Mouse (Mus musculus) heart, adult 9 months (tissue): ENCODE results near the gene Bhlhe23.

Experiments used
- DNase-seq, 2 experiments: peaks; one replicate each; pipeline ENCODE4 v3.0.0; 2022; ENCODE audit warnings: low spot score in 2 of 2

Gene Bhlhe23

DNA sequence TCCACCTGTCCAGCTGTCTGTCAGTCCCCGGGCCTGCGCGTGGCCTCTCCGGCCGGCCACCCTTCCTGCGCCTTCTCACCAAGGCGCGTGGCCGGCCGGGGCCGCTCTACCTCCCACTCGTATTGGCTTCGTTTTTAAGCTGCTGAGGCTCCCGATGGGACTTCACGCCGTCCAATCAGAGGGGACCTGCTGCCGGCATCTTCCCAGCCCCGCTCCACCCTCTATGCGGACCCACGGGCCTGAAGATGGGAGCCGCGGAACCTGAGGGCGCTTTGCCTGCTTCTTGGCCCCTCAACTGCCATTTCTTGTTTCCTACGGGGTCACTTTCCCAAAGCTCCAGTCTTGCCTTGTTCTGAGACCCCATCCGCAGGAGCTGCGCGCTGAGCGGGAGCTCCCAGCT, at the start of gene Bhlhe23:
Bhlhe23 (minus strand) TSS at position 108 of the 400 bp plus-strand sequence.
- no peak for DNase-seq

DNA sequence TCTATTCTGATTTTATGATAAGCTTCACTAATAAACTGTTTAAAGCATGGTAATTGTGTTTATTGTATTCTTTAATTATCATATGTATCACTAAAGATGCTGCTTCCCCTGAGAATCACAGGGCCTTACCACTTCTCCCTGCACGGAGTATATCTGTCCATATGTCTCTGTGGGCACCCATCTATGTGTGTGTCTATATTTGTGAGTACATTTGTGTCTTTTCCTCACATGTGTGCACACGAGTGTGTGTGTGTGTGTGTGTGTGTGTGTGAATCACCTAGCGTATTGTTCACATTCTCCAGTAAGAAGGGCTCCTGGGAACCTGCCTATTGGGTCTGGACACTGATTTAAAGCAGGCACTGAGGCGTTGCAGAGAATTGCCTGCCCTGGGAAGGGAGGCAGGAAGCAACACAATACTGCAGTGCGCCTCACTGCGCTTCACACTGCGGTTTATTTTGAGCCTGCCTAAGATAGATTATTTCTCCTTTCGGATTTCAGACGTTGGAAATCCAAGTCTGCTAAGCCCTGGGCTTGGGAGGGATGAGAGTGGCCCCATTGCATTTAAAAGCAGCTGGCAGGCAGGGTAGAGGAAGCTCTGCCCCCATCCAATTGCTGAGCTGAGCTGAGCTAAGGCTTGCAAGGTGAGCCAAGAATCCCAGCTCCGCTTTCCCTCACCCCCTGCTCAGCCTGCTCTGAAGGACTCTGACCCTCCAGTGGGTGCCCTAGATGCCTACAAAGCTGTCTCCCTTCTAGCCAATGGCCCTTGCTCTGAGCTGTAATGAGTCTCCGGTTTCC, 48.6 kb upstream of the Bhlhe23 start:
- DNase-seq, result no peak

DNA sequence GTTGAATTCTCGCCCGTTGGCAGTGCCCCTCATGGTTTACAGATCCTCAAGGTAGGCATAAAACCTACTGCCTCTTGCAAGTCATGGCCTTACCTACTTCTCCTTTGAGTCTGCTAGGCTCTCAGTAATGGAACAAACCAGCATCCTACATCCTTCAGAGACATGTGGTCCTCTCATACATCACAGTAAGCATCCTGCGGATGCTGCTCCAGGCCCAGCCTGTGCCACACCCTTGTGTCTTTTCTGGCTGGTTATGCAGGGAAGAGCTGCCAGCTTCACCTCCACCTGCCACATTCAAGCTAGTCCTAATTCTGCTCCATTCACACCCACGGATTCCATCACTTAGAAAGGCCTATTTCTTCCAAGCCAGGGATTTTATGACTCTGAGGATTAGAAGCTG, 48.0 kb upstream of the Bhlhe23 start:
- DNase-seq, result no peak

DNA sequence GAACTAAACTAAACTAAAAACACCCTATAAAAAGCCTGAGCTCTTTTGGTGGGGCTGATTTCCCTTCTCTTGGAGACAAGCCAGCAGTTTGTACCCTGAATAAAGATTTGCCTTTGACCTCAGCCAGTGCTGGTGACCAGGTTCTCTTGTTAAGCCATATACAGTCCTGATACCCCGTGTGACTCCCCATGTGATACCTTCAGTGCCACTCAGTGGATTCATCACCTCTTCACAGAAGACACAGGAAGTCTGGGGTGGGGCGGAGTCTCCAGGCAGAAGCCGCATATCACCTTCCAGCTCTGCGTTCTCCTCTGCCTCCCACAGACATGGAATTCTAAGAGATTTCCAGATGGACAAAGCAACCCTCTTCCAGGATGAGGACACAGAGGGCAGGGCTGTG, 47.4 kb upstream of the Bhlhe23 start:
- DNase-seq, result no peak

DNA sequence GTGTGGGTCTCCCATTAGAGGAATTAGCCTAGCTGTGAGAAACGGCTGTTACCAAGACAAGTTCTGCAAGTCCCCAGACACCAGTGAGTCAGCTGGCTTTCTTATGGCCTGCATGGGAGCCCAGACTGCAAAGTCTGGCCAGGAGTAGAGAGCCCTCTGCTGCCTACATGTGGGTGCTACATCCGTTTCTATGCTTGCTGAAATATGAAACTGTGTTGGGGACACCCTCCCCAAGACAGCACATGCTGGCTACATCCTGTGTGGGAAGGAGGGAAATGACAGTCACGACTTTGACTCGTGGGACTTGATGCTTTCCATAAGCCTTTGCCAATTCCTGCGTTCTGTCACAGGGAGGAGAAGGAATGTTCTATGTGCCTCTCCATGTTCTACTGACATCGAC, 45.8 kb upstream of the Bhlhe23 start:
- DNase-seq, result peak; percentile 38 to 41

DNA sequence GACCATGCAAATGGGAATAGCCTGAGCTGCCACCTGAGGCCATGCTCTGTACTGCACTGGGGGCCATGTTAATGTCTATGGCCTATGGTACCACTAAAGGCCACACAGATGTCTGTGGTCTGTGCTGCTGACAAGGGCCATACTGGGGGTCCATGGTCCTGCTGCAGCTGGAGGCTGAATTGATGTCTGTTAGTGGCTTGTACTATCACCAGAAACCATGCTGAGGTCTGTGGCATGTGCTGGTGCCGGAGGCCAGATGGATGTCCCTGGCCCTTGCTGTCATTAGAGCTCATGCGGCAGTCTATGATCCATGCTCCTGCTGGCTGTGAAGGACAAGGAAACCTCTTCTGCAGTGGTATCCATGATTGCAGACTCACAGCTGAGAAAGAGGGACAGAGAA, 42.8 kb upstream of the Bhlhe23 start:
- no peak for DNase-seq

DNA sequence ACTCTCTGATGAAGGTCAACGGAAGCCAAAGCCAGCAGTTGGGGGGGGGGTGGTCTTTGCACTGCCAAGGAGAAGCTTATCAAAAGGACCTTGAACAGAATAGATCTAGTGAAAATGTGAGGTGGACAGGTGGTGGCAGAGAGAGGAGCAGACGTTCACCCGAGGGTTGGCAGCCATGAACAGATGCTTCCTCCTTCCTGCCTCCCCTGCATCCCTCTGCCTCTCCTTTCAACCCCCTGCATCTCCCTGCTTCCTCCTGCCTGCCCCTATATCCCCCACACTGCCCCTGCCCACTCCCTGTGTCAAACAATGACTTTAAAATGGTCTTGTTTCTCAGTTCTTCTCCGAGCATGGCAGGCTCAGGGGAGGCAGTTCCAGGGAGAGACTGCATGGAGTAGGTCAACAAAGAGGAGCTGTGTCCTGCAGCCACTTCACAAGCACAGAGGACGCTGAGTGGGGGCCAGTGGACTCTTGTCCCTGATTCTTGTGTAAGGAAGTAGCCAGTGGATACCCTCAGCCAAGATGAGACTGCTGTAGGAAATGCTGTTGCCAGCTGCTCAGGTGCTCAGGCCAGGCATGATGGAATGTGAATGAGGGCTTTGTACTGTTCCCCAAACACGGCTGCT, 39.9 kb upstream of the Bhlhe23 start:
- no peak for DNase-seq

DNA sequence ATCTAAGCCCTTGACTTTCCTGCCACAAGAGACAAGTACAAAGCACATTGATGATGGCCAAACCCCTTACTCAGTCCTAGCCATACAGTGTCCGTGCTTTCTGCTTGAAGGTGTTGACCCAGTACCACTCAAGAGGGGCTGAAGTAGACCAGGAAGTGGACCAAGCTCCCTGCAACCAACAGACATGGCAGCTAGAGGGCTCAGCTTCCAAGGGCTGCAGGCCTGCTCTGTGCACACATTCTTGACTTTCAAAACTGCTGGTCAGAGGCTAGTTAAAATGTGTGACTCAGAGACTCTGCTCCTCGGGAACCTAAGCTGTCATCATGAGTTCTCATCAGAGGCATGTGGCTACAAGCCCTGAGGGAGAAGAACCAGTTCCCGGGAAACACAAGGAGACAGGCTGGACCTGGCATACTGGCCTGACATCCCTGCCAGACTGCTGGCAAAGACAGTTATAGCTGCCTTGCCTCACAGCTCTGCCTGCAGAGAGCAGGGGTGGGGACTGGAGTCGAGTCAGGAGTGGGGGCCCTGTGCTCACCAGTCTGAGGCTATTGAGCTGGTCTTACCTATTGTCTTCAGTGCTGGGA, 37.4 kb upstream of the Bhlhe23 start:
- DNase-seq, result peak; percentile 3 to 13

DNA sequence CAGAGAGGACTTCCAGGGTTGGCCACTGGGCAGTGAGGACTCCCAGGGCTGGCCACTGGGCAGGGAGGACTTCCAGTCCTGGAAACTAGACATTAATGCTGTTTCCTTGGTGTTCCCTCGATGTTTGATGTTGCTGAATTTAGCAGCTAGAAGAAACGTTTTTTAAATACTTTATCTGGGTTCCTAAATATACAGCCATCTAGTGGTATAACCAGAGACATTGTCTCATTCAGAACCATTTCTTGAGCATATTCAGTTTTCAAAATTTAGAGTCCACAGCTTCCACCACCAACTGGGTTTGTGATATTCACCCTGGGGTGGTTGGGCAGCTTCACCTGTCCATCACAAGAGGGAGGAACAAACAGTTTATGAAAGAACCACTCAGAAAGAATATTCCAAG, 34.3 kb upstream of the Bhlhe23 start:
- DNase-seq, result no peak

DNA sequence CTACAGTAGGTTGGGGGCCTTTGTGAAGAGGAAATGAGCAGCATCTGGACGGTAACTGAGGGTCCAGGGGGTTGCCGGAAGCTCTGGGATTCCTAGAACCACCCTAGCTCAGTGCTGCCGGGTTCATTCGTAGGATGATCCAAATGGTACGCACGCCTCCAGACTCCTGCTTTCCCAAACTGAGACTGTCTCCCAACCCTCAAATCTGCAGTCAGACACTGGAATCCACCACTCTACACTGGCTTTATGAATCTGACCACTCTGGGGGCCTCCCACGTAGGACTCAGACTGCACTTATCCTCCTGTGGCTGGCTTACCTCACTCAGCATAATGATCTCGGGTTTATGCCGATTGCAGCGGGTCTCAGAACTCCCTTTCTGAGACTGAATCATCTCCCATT, 32.8 kb upstream of the Bhlhe23 start:
- no peak for DNase-seq

DNA sequence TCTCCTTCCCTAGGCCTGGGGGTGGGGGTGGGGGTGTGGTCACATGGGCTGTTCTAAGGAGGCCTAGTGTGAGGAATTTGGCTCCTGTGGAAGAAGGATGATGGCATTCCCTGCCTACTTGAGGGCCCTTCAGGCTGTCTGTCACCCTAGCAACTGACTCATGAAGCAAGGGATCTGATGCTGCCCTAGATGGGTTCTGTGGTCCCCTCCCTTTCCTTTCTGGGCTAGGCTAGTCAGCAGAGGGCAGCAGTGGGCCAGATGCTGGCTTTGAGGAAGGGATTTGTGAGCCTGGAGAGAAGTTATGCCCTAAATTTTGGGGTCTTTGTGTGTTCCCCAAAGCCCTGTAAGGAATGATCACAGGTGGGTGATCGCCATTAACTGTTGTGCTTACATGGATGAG, 29.3 kb upstream of the Bhlhe23 start:
- DNase-seq, result no peak

DNA sequence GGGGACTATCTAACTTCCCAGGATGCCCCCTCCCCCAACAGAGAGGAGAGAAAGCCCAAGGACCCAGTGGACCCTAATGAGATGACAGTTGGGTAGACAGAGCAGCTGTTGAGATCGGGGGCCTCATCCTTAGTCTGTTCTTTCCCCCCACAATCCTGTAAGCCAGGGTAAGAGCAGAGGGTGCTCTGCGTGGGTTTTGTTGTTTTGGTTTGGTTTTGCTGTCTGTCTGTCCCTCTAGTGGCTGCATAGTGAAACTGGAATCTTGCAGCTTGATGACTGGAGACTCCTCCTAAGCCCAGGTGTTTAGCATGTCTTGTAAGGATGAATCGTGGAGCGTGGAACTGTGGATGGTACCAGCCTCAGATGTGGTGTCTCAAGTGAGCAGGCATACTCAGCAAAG, 19.3 kb upstream of the Bhlhe23 start:
- DNase-seq, result no peak

DNA sequence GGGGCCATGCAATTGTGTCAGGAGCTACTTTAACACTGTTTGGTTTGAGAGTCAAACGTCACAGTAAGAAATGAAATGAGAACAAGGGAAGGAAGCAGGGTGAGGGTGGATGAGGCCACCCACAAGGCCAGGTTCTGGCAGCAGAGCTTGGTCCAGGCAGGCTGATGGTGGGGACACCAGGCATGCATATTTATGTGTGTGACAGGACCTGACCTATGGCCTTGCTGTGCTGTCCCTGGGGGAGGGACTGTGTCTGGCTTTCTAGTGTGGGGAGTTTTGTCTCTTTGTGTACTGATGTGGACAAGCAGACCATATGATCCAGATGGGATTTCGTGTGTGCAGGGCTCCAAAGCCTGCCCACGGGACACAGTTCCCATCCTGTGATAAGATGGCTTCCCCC, 18.9 kb upstream of the Bhlhe23 start:
- DNase-seq, result no peak

DNA sequence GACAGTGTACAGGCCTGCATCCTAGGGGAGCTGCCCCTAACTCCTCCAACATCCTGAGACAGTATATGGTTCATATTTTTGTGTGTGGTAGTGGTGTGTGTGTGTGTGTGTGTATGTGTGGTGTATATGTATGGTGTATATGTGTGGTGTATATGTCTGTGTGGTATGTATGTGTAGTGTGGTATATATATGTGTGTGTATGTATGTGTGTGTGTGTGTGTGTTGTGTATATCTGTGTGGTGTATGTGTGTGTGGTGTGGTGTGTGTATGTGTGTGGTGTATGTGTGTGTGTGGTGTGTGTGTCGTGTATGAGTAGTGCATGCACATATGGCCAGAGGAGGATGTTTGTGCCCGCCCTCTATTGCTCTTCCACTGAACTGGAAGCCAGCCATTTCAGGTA, 17.7 kb upstream of the Bhlhe23 start:
- DNase-seq, result no peak

DNA sequence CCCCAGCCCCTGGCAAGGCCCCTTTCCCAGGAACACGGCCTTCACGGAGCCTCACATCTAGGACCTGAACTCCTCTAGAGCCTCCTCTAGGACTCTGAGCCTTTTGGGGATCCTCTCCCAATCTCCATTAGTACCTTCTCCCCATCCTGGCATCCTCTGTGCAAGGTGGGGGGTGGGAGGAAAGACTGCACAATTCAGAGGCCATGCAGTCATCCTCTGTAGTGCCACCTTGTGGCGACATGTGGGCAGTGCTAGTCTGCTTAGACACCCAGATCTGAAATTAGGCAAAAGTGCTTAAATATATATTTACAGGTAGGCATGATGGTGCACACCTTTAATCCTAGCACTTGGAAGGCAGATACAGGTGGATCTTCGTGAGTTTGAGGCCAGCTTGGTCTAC, 15.0 kb upstream of the Bhlhe23 start:
- DNase-seq, result no peak

DNA sequence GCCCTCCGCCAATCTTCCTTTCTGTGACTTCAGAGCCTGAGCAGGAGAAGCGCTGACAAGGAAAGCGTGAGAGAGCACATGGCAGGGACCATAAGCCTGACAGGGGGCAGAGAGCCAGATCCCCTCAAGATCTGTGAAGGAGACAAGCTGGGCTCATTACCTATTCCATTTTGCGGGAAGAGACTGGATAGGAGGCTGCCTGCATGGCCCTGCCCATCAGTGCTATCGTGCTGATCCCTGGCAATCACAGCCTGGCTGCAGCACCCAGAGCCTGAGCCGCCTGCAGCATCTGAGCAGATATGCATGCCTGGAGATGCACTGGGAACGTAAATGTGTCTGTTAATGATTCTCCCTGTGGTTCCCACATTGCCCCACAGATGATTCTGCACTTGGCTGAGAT, 12.1 kb upstream of the Bhlhe23 start:
- no peak for DNase-seq

DNA sequence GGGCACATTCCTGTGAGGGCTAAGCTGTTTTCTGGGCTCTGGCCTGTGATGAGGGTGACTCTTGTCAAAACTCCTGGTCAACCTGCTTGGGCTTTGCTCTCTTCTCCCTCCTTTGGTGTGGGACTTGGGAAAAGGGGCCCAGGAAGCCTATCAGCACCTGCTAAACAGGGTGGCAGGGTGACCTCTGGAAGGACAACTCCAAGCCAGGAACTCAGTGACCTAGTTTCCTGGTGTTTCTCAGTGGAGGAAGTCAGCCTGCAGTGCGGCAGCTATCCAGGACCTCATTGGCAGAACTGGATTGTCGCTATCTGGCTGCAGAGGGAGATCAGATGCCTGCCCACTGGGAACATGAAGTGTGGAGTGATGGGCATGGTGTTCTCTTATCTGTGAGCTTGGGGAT, 11.7 kb upstream of the Bhlhe23 start:
- peak; percentile 63 to 68 for DNase-seq

DNA sequence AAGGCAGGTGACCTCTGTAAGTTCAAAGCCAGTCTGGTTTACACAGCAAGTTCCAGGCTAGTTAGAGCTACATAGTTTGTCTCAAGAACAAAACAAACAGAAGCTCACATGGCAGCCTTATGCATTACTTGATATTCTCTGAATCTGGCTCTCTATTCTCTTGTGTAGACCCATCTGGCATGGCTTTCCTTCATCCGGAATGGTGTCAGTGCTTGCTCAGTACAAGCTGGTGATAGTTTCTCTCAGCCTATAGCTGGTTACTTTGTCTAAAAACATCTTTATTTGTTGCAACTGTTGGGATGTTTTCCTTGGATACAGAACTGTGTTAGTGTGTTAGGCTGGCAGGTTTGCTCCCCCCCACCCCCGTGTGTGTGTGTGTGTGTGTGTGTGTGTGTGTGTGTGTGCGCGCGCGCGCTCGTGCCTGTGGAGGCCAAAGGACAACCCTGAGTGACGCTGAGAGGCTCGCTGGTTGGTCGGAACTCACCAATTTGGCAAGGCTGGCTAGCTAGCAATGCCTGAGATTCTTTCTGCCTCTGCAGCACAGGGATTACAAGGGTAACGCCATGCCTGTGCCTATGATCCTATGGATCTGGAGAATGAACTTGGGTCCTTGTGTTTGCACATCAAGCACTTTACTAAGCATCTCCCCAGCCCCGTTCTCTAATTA, 11.0 kb upstream of the Bhlhe23 start:
- no peak for DNase-seq

DNA sequence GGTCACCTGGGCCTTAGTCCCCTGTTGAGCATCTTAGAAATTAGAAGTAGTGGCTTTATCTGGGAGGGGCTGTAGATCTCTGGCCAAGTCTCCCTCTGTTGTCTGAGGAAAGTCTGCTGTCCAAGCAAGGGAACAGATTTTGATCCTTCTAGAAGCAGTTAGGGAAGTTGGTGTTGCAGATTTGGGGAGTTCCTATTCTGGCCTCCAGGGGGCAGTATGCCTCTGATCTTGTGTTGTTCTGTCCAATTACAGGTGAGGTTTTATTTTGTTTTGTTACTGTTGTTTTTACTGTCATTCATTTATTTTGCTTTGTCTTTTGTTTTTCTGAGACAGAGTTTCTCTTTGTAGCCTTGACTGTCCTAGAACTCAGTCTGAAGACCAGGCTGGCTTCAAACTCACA, 10.0 kb upstream of the Bhlhe23 start:
- no peak for DNase-seq

DNA sequence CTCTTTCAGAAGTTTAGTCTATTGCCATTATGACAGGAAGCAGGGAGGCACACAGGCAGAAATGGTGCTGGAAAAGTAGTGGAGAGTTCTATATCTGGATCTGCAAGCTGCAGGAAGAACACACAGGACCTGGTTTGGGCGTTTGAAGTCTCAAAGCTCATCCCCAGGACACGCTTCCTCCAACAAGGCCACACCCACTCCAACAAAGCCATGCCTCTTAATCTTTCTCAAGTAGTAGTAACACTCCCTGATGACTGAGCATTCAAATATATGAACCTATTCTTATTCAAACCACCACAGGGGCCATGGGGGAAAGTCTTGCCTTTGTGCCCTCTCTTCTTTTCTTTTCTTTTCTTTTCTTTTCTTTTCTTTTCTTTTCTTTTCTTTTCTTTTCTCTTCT, 3.6 kb upstream of the Bhlhe23 start:
- DNase-seq, result no peak

DNA sequence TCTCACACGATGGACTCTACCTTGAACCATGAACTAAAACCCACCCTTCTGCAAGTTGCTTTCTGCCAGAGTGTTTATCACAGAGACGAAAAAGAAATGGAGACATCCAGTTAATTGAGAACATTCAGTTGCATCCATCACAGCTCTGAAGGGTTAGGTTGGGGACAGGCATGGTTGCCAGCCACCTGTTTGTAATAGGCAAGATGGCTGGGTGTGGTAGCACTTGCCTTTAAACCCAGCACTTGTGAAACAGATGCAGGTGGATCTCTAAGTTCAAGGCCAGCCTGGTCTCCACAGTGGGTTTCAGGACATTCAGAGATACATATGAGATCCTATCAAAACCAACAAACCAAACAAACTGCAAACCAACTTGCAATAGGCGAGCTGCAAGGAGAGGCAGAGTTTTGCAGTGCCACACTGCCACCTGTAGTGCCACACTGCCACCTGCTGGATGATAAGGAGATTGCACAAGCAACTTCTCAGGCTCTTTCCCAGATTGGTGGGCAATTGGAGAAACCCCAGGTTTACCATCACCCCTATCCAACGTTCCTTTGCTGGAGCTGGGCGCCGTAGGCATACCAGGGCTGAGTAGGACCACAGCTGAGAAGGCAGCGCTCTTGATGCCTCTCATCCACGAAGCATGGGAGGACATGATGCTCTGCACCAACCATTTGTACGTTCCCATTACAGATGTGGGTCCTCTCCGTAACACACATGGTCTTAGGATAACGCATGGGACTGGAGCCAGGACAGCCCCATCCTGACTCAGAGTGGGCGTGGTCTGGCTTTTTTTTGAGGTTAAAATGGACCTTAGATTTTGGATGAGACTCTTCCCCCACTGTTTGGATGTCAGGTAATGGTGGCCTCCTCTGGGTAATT, 2.8 kb upstream of the Bhlhe23 start:
- DNase-seq, result peak; percentile 15 to 33

DNA sequence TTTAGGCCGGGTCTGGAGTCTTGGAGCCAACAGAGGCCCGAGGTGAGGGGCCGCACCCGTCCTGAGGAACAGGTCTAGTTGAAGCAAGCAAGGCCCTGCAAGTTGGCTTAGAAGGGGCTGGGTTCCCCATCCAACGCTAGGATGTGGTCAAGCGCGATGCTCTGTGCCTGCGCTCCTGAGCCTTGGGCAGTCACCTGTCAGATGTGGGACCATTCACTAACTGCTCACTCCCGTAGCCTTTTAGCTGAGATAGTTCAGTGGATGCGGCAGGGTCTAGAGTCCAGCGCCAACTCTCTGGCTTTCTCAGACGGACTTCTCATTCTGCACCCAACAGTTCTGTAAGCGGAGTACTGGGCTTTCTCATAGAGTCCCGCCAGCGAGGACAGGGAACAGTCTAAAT, 1.1 kb downstream of the Bhlhe23 start:
- no peak for DNase-seq
